Mouse (Mus musculus): ENCODE data around the gene Ltbp1. TPM values are rescaled to one million over a fixed set of nuclear protein-coding genes. Genes with fewer than 3 reads are reported as not detected.

Ltbp1 gene
- polyA plus RNA-seq, 1 experiment from 2014 or later: 1.6 TPM

DNA sequence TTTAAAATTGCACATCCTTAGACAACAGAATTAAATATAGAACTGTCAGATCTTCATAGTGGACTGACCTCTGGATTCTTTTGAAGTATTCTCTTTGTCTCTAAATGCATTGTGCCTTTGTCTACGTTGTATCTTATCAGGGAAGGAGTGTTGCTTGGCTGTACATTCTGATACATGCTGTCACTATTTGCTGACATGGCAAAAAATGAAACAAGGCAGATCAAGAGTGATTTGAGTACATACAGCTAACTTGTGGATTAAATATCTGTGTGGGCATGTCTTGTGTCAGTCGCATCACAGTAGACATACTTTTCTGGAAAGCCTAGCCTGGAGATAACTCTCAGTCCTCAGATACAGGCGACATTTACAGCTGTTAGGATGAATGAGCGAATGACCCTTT is 335.9 kb downstream of the Ltbp1 start:
- H3K27me3 ChIP-seq: no peaks in the 10 kb centered on the region
- WGBS: 89% methylated on average over 4 of the region's 4 CpGs
- no peaks in the 10 kb centered on the region for H3K36me3 ChIP-seq
- ATAC-seq (ENCODE audit: low FRiP score, low read depth): no peak
- H3K4me3 ChIP-seq: no peak overlapping the region
- H3K9ac ChIP-seq: no peak overlapping the region
- no peak overlapping the region for H3K4me2 ChIP-seq
- no peak overlapping the region for H3K27ac ChIP-seq (replicated peaks)
- no peaks in the 10 kb centered on the region for H3K4me1 ChIP-seq (replicated peaks)
- no peaks in the 10 kb centered on the region for H3K9me3 ChIP-seq

DNA sequence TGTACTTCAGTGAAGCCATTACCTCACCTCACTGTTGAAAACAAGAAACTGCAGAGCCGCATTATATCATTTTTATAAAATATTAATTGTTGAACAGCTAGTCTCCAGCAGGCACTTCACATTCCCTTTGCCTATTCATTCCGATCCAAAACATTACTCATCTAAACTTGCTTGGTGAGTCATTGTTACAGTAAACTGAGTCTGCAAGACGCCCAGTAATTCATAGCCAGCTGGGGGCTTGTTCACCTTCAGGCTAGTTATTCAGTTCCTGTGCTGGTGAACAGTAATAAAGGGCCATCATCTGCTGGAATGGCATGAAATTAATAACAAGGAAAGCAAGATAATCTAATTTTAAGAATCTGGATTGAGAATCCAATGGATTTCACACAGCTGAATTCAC is 339.7 kb downstream of the Ltbp1 start:
- WGBS: 82% methylated on average over 3 of the region's 3 CpGs
- no peaks in the 10 kb centered on the region for H3K27me3 ChIP-seq
- H3K36me3 ChIP-seq: no peaks in the 10 kb centered on the region
- no peak overlapping the region for H3K9ac ChIP-seq
- H3K4me1 ChIP-seq (replicated peaks): no peaks in the 10 kb centered on the region
- no peak overlapping the region for H3K4me3 ChIP-seq
- ATAC-seq (ENCODE audit: low FRiP score, low read depth): no peak
- H3K27ac ChIP-seq (replicated peaks): no peak overlapping the region
- H3K4me2 ChIP-seq: no peak overlapping the region
- H3K9me3 ChIP-seq: no peaks in the 10 kb centered on the region

DNA sequence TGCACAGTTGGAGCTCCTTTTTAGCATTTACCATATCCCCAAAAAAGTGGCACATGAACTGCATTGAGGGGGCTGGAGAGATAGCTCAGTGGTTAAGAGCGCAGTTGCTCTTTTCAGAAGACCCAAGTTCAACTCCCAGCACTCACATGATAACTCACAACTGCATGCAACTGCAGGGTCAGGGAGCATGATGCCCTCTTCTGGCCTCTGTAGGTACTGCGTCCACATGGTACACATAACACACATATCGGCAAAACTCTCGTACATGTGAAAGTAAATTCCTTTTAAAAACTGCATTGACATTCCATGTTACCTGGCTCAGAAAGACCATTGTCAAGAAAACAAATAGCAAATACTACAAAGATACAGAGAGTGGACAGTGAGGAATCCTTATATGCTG is 342.0 kb downstream of the Ltbp1 start:
- WGBS: 98% methylated on average over 4 of the region's 4 CpGs

GRCm38 (mm10) chr17:75349109-75349508 is 343.7 kb downstream of the Ltbp1 start:
- Histone ChIP-seq H3K4me2 (no peak overlapping the region), H3K4me3 (no peak overlapping the region), H3K9me3 (no peaks in the 10 kb centered on the region), H3K27ac (replicated peaks) (no peak overlapping the region), H3K4me1 (replicated peaks) (no peaks in the 10 kb centered on the region), H3K36me3 (no peaks in the 10 kb centered on the region), H3K9ac (no peak overlapping the region), H3K27me3 (no peaks in the 10 kb centered on the region)
- no peak for ATAC-seq (ENCODE audit: low FRiP score, low read depth)
- WGBS: 88% methylated on average over 8 of the region's 8 CpGs

More for the DNA sequence above, 342.0 kb downstream of the Ltbp1 start:
- no peak overlapping the region for H3K4me2 ChIP-seq
- no peak overlapping the region for H3K4me3 ChIP-seq
- H3K4me1 ChIP-seq (replicated peaks): no peaks in the 10 kb centered on the region
- H3K9ac ChIP-seq: no peak overlapping the region
- no peaks in the 10 kb centered on the region for H3K27me3 ChIP-seq
- H3K9me3 ChIP-seq: no peaks in the 10 kb centered on the region
- H3K36me3 ChIP-seq: no peaks in the 10 kb centered on the region
- H3K27ac ChIP-seq (replicated peaks): no peak overlapping the region
- no peak for ATAC-seq (ENCODE audit: low FRiP score, low read depth)

DNA sequence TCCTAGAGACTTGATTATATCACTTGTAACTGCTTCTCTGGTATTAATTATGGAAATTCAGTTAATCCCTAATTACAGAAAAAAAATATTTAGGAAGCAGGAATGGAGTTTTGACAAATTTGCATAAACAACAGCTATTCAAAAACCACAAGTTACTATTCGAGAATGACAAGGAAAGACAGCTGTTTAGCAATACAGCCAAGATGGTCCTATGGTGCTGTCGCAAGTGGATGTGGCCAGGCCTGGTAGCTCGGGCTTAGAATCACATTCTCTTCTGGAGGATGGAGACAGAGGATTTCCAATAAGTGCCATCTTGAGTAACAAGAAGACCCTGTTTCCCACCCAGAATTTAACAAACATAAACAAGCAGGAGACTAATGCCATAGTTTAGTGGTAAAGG is 344.2 kb downstream of the Ltbp1 start:
- H3K27me3 ChIP-seq: no peaks in the 10 kb centered on the region
- no peak overlapping the region for H3K4me2 ChIP-seq
- H3K27ac ChIP-seq (replicated peaks): no peak overlapping the region
- WGBS: 94% methylated on average over 3 of the region's 3 CpGs
- ATAC-seq (ENCODE audit: low FRiP score, low read depth): no peak
- H3K4me3 ChIP-seq: no peak overlapping the region
- no peak overlapping the region for H3K9ac ChIP-seq
- no peaks in the 10 kb centered on the region for H3K9me3 ChIP-seq
- H3K36me3 ChIP-seq: no peaks in the 10 kb centered on the region
- no peaks in the 10 kb centered on the region for H3K4me1 ChIP-seq (replicated peaks)

GRCm38 (mm10) chr17:75353323-75353722 is 348.0 kb downstream of the Ltbp1 start:
- Histone ChIP-seq H3K36me3 (no peaks in the 10 kb centered on the region), H3K4me1 (replicated peaks) (no peaks in the 10 kb centered on the region), H3K9ac (no peak overlapping the region), H3K27me3 (no peaks in the 10 kb centered on the region), H3K4me3 (no peak overlapping the region), H3K27ac (replicated peaks) (no peak overlapping the region), H3K4me2 (no peak overlapping the region), H3K9me3 (no peaks in the 10 kb centered on the region)
- 85% methylated on average over 3 of the region's 3 CpGs for WGBS
- ATAC-seq (ENCODE audit: low FRiP score, low read depth): no peak

DNA sequence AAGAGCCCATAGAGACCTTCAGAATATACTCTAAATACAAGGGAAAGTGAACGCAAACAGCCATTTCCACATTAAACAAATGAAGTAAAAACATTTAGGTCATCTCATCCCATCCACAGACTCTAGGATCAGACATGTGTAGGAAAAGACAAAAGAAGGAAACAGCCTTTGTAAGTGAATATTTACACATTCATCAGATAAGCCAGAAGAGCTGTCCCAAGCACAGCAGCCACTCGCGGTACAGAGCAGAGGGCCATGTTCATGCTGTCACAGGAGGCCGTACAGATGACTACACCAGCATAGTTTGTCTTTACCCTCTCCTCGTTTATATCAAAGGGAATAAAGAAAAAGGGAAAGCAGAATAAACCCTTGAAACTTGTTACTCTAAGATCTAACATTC is 350.1 kb downstream of the Ltbp1 start:
- Histone ChIP-seq H3K9me3 (no peaks in the 10 kb centered on the region), H3K4me3 (no peak overlapping the region), H3K4me2 (no peak overlapping the region), H3K27ac (replicated peaks) (no peak overlapping the region), H3K36me3 (no peaks in the 10 kb centered on the region), H3K4me1 (replicated peaks) (no peaks in the 10 kb centered on the region), H3K9ac (no peak overlapping the region), H3K27me3 (no peaks in the 10 kb centered on the region)
- 86% methylated on average over 5 of the region's 5 CpGs for WGBS
- ATAC-seq (ENCODE audit: low FRiP score, low read depth): no peak

DNA sequence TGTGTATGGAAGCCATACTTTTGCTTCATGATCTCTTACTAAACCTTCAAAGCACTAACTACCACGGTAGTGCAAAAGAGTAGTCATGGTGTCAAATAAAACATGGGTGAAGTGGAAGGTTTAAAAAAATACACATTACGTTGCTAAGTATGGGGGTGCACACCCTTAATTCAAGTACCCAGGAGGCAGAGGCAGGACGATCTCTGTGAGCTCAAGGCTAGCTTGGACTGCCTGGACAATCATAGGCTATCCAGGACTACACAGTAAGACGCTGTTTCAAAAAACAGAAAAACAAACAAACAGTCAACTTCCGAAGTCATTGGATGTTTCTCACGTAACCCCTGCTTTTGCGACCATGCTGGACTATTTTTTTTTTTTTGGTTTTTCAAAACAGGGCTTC is 354.7 kb downstream of the Ltbp1 start:
- Histone ChIP-seq H3K27ac (replicated peaks) (no peak overlapping the region), H3K36me3 (no peaks in the 10 kb centered on the region), H3K9me3 (no peaks in the 10 kb centered on the region), H3K4me3 (no peak overlapping the region), H3K27me3 (no peaks in the 10 kb centered on the region), H3K4me1 (replicated peaks) (no peaks in the 10 kb centered on the region), H3K4me2 (no peak overlapping the region), H3K9ac (no peak overlapping the region)
- no peak for ATAC-seq (ENCODE audit: low FRiP score, low read depth)
- WGBS: 94% methylated on average over 7 of the region's 7 CpGs

DNA sequence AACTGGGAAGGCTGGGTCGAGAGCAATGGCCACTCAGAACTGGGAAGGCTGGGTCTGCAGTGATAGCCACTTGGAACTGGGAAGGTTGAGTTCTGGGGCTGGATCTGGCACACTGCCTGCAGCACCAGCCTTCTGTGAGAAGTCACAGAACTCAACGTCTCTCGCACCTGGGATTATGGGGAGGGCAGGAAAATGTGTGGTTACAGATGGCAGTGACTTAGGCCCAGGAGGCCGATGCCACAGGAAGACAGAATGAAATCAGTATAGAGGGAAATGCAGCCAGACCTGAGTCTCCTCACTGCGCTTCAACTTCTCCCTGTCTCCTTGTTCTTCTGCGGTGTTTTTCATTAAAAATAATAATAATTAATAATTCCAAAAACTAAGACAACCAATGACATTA is 361.0 kb downstream of the Ltbp1 start:
- H3K4me2 ChIP-seq: no peak overlapping the region
- no peak for ATAC-seq (ENCODE audit: low FRiP score, low read depth)
- no peaks in the 10 kb centered on the region for H3K27me3 ChIP-seq
- H3K27ac ChIP-seq (replicated peaks): no peak overlapping the region
- H3K36me3 ChIP-seq: no peaks in the 10 kb centered on the region
- no peaks in the 10 kb centered on the region for H3K9me3 ChIP-seq
- H3K9ac ChIP-seq: no peak overlapping the region
- no peak overlapping the region for H3K4me3 ChIP-seq
- no peaks in the 10 kb centered on the region for H3K4me1 ChIP-seq (replicated peaks)
- 93% methylated on average over 6 of the region's 6 CpGs for WGBS

DNA sequence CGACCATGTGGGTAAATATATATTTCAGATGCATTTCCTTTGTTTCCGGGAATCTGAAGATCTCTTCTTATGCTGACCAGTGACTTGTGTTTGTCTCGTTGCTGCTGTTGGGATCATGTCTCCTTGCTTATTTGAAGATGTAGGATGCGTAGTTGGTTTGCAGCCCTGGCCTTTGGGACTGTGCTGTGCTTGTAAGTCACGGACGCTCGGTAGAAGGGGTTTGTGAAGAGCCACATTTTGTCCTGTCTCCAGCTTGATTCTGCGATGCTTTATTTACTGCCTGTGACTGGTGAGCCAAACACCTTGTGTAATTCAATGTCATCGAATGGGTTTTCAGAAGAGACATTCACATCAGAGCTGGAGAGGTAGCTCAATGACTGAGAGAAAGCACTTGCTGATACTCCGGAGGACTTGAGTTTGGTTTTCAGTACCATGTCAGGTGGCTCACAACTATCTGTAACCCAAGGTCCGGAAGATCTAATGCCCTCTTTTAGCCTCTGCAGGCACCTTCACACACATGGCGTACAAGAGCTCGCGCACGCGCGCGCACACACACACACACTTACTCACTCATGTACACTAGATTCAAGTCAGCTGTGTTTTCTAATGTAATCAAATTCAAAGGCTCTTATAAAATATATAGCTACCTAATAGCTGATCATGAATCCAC is 362.3 kb downstream of the Ltbp1 start:
- no peak overlapping the region for H3K4me2 ChIP-seq
- no peaks in the 10 kb centered on the region for H3K9me3 ChIP-seq
- H3K4me1 ChIP-seq (replicated peaks): no peaks in the 10 kb centered on the region
- no peaks in the 10 kb centered on the region for H3K27me3 ChIP-seq
- 95% methylated on average over 18 of the region's 18 CpGs for WGBS
- H3K9ac ChIP-seq: no peak overlapping the region
- no peak overlapping the region for H3K27ac ChIP-seq (replicated peaks)
- no peak for ATAC-seq (ENCODE audit: low FRiP score, low read depth)
- no peak overlapping the region for H3K4me3 ChIP-seq
- no peaks in the 10 kb centered on the region for H3K36me3 ChIP-seq

DNA sequence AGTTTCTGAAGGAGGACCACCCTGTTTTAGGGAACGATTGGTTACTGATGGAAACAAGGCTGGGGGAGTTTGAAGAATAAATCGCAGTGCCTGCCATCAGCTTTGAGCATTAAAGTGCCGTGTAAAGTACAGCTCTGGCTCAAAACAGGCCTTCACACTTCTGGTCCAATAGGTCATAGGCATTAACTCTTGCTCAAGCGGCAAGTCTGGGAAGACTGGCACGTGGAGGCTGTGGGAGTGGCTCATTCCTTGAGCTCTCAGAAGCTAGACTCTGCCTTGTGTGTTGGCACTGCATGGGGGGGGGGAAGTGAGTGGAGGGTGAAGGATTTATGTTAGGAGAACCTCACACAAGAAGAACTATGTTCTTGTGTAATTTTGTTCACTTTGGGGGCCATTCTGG is 363.2 kb downstream of the Ltbp1 start:
- Histone ChIP-seq H3K4me2 (no peak overlapping the region), H3K27me3 (no peaks in the 10 kb centered on the region), H3K9ac (no peak overlapping the region), H3K4me1 (replicated peaks) (no peaks in the 10 kb centered on the region), H3K36me3 (no peaks in the 10 kb centered on the region), H3K9me3 (no peaks in the 10 kb centered on the region), H3K27ac (replicated peaks) (no peak overlapping the region), H3K4me3 (no peak overlapping the region)
- ATAC-seq (ENCODE audit: low FRiP score, low read depth): no peak
- 90% methylated on average over 5 of the region's 5 CpGs for WGBS

DNA sequence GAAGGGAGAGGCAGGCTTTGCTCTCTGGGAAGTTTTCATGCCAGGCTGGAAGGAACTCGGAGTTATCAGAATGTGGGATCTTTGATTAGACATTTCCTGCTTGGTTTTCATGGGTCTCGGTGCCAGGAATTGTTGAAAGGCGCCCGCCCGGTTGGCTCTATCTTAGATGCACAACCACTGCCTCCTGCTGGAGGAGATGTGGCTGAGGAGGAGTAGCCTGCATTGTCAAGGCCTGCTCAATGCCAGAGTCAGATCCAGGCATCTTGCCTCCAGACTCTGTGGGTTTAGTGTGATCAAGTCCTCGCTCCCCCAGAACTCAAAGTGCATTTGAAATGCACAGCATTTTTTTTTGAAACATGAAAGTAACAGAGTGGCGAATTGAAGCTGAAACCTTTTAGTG is 364.0 kb downstream of the Ltbp1 start:
- H3K4me3 ChIP-seq: no peak overlapping the region
- ATAC-seq (ENCODE audit: low FRiP score, low read depth): no peak
- H3K36me3 ChIP-seq: no peaks in the 10 kb centered on the region
- no peaks in the 10 kb centered on the region for H3K27me3 ChIP-seq
- H3K9ac ChIP-seq: no peak overlapping the region
- H3K27ac ChIP-seq (replicated peaks): no peak overlapping the region
- H3K4me1 ChIP-seq (replicated peaks): no peaks in the 10 kb centered on the region
- no peaks in the 10 kb centered on the region for H3K9me3 ChIP-seq
- H3K4me2 ChIP-seq: no peak overlapping the region
- WGBS: 75% methylated on average over 7 of the region's 7 CpGs

- no peaks in the 10 kb centered on the region for H3K4me1 ChIP-seq (replicated peaks)
- ATAC-seq (ENCODE audit: low FRiP score, low read depth): no peak
- 85% methylated on average over 4 of the region's 4 CpGs for WGBS
Observed at GRCm38 (mm10) chr17:75370120-75370519, 364.8 kb downstream of the Ltbp1 start.

More at GRCm38 (mm10) chr17:75370120-75370519, 364.8 kb downstream of the Ltbp1 start:
- Histone ChIP-seq H3K9me3 (no peaks in the 10 kb centered on the region), H3K27me3 (no peaks in the 10 kb centered on the region), H3K27ac (replicated peaks) (no peak overlapping the region), H3K4me2 (no peak overlapping the region), H3K36me3 (no peaks in the 10 kb centered on the region), H3K9ac (no peak overlapping the region), H3K4me3 (no peak overlapping the region)
